Mouse (Mus musculus) kidney, adult 2 months (tissue): Measurements from ENCODE around the gene Tnrc18. TPM values are rescaled to one million over a fixed set of nuclear protein-coding genes. Genes with fewer than 3 reads are reported as not detected.

Experiments
- DNase-seq: peaks from one replicate; pipeline ENCODE4 v3.0.0; 2021
- H3K27ac ChIP-seq: fragments of 200-500 bp; 2 replicates; pipeline ENCODE4 v1.5.1; 2012; ENCODE audit warnings: low read depth, low read length, control low read depth, inconsistent platforms; ENCODE audit not compliant: insufficient read depth
- H3K27me3 ChIP-seq: fragments of 200-500 bp; replicated peaks from 2 replicates; pipeline ENCODE4 v1.6.1; 2012; ENCODE audit warnings: mild to moderate bottlenecking, moderate library complexity, low read length, inconsistent platforms; ENCODE audit not compliant: control insufficient read depth, insufficient read depth
- H3K36me3 ChIP-seq: fragments of 200-500 bp; 2 replicates; pipeline ENCODE4 v1.6.1; 2012; ENCODE audit warnings: mild to moderate bottlenecking, moderate library complexity, low read length, inconsistent platforms; ENCODE audit not compliant: control insufficient read depth, insufficient read depth
- H3K4me1 ChIP-seq: fragments of 200-500 bp; 2 replicates; pipeline ENCODE4 v1.6.1; 2011; ENCODE audit warnings: low read length; ENCODE audit not compliant: control insufficient read depth, insufficient read depth
- H3K4me3 ChIP-seq: fragments of 200-500 bp; 2 replicates; pipeline ENCODE4 v1.5.1; 2011; ENCODE audit warnings: mild to moderate bottlenecking, low read depth, low read length, control low read depth; ENCODE audit not compliant: insufficient read depth
- CTCF ChIP-seq: fragments of 200-500 bp; conservative IDR thresholded peaks from 2 replicates; pipeline ENCODE4 v1.5.1; 2011; ENCODE audit warnings: low read depth, mild to moderate bottlenecking, control low read depth, low read length, moderate library complexity, mixed read lengths; ENCODE audit not compliant: insufficient read depth, insufficient read length
- POLR2A ChIP-seq: fragments of 200-500 bp; IDR thresholded peaks from one replicate; pipeline ENCODE4 v1.6.1; 2011; ENCODE audit warnings: low read depth, low read length, control low read depth
- WGBS: fragments of 180-500 bp; shearing (Covaris S2); methylation state at CpG from one replicate; pipeline ENCODE4 v1.1.7; 2018; 5-methylcytosine and 5-hydroxymethylcytosine counted together
- polyA plus RNA-seq: library from polyadenylated mRNA; depleted of rRNA; stranded (reverse); fragments of >200 nt; gene quantifications from 2 replicates; pipeline ENCODE4 v1.2.3, GENCODE M21; 2012

Tnrc18 gene
- polyA plus RNA-seq, 1 experiment: 32.1 TPM

GRCm38 (mm10) chr5:142836891-142837290 lies 19.4 kb upstream of the Tnrc18 start:
- Histone ChIP-seq H3K4me1 (no peaks in the 10 kb centered on the region), H3K4me3 (no peak overlapping the region), H3K36me3 (no peaks in the 10 kb centered on the region), H3K27me3 (no peaks in the 10 kb centered on the region), H3K27ac (no peak overlapping the region)
- no peak for DNase-seq
- WGBS: 85% methylated on average over 6 of the region's 6 CpGs
- TF ChIP-seq CTCF (no peak), POLR2A (no peak)

DNA sequence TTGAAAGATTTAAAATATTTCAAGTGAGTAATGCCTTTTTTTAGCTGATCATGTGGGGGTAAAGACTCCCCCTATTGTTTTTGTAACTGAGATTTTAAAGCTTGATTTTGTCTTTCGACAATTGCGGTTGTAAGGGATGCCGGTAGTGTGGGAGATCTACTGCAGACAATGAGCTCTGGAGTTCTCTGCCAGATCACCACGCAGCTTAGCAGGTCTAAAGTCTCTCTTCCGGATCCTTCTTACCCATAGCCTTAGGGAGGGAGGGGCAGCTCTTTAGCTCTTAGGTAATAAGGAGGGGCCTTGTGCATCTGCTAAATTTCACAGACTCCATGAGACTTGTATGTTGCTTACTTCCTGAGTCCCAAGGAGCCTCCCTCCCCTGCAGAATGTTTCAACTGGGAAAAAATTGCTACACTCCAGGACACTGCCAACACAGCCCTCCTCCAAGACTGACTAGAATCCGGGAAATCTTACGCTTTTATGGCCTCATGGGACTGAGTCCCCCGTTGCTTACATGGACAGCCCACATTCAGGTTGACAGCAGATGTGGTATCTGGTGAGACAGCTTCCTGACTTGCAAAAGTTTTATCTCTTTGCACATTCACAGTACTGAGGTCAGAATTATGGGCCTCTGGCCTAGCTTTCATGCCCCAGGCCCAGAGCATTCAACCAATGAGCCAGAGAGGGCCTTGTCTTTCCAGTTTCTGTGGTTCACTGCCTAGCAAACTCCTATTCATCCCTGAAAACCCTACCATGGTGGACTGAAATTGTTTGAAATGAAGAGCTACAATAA lies 16.4 kb upstream of the Tnrc18 start:
- TF ChIP-seq POLR2A: no peak
- no peak for TF ChIP-seq CTCF
- no peak for DNase-seq
- H3K27me3 ChIP-seq: no peaks in the 10 kb centered on the region
- 54% methylated on average over 8 of the region's 8 CpGs for WGBS
- no peaks in the 10 kb centered on the region for H3K4me1 ChIP-seq
- H3K4me3 ChIP-seq: no peak overlapping the region
- no peaks in the 10 kb centered on the region for H3K36me3 ChIP-seq
- no peak overlapping the region for H3K27ac ChIP-seq

- Histone ChIP-seq H3K36me3 (no peaks in the 10 kb centered on the region), H3K4me3 (no peak overlapping the region), H3K27ac (peak overlapping the region; percentile 65; the same call in 1 of the 2 replicates), H3K27me3 (no peaks in the 10 kb centered on the region), H3K4me1 (peaks cover 26% of the 10 kb centered on the region)
- 83% methylated on average over 4 of the region's 4 CpGs for WGBS
- DNase-seq: no peak
- TF ChIP-seq CTCF (no peak), POLR2A (no peak)
These were observed 8.7 kb upstream of the Tnrc18 start for GRCm38 (mm10) chr5:142826131-142826530.

DNA sequence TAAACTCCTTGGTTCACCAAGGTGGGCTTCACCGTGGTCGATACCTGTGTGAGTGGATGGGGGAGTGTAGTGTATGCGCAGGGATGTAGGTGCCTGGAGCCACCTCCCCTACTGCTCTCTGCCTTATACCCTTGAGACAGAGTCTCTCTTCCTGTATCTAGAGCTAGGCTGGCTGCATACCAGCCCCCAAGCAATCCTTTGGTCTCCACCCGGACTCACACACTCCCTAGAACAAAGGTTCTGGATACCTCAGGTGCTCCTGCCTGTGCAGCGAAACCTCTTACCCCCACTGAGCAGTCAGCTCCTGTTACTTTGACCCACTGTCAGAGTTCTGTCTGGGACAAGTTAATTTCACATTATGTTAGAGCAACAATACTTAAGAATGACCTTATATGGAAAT lies 8.2 kb upstream of the Tnrc18 start:
- TF ChIP-seq POLR2A: no peak
- no peak for TF ChIP-seq CTCF
- DNase-seq: peak; percentile 90
- H3K36me3 ChIP-seq: no peaks in the 10 kb centered on the region
- peak overlapping the region; percentile 82 for H3K27ac ChIP-seq
- no peak overlapping the region for H3K4me3 ChIP-seq
- H3K27me3 ChIP-seq: no peaks in the 10 kb centered on the region
- WGBS: 54% methylated on average over 5 of the region's 5 CpGs
- H3K4me1 ChIP-seq: peaks cover 26% of the 10 kb centered on the region

- Histone ChIP-seq H3K27ac (peak overlapping the region; percentile 71), H3K36me3 (no peaks in the 10 kb centered on the region), H3K4me3 (no peak overlapping the region), H3K4me1 (peaks cover 26% of the 10 kb centered on the region), H3K27me3 (no peaks in the 10 kb centered on the region)
- DNase-seq: no peak
- TF ChIP-seq POLR2A: no peak
- no peak for TF ChIP-seq CTCF
- WGBS: 38% methylated on average over 6 of the region's 6 CpGs
These were observed 6.6 kb upstream of the Tnrc18 start for GRCm38 (mm10) chr5:142824091-142824490.

GRCm38 (mm10) chr5:142823096-142824062 lies 5.9 kb upstream of the Tnrc18 start:
- peak; percentile 96 for DNase-seq
- TF ChIP-seq POLR2A: peak; percentile 95
- no peak for TF ChIP-seq CTCF
- WGBS: 13% methylated on average over 31 of the region's 31 CpGs
- Histone ChIP-seq H3K27me3 (no peaks in the 10 kb centered on the region), H3K4me1 (peaks cover 26% of the 10 kb centered on the region), H3K36me3 (no peaks in the 10 kb centered on the region), H3K27ac (peak overlapping the region; percentile 97), H3K4me3 (peak overlapping the region; percentile 70)
